ENCODE assay signal across 7 mouse cellular contexts in the genomic region with DNA sequence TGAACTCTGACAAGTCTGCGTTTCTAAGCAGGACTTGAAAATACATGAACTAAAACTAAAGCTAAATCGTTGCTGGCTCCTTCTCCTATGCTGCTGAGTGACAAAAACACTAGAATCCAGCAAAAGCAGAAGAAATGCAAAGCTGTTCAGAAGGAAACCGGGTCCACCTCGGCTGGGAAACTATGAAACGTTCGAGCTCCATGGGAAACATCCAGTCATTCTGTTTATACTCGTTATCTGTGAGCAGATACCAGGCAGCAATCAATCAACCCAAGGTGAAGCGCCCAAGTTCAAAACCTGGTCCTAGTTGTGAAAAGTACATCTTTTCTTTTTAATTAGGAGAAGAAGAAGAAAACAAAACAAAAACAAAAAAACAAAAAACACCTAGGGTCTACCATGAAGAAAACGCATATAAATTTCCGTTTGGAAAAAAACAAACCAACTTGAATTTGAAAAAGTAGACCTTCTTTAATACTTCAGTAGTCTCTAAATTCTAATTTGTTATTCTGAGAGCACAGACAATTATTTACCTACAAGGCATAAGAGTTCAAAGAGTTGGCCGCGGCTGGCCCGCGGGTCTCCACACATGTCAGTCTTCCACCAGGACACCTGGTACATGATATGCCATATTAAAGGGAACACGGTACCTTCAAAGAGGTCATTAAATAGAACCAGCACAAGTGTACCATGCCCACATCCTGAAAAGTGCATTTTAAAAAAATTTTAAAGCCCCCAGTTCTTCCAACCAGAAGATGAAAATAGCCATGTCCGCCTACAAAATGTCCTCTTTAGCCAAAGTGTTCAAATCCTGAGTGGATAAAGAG. TPM values are rescaled to one million over a fixed set of nuclear protein-coding genes. Genes with fewer than 3 reads are reported as not detected.
DNase-seq lines count a peak whose midpoint lies in the region; ATAC-seq and TF ChIP-seq lines count a peak whose summit lies in the region.

No protein-coding gene starts in this region.

- no peaks in the 10 kb centered on the region for H3K27me3 ChIP-seq in embryonic facial prominence, embryonic 14.5 days (replicated peaks; ENCODE audit: control insufficient read depth, insufficient read depth, low read length)
- H3K27me3 ChIP-seq in intestine, postnatal 0 days (replicated peaks; ENCODE audit: control insufficient read depth, insufficient read depth, low read length), result no peaks in the 10 kb centered on the region
- H3K27me3 ChIP-seq in neural tube, embryonic 14.5 days (ENCODE audit: control insufficient read depth, insufficient read depth, low read length), result no peaks in the 10 kb centered on the region

- TF ChIP-seq POLR2A in lung, adult 2 months (IDR thresholded peaks at IDR 0.05; ENCODE audit: borderline replicate concordance, extremely low read depth, low read depth, low read length), result no peak

- DNase-seq in lung, adult 2 months, result no peak
- no peak for DNase-seq in lung, adult 18-20 months
- no peak for DNase-seq in embryonic facial prominence, embryonic 14.5 days (ENCODE audit: low spot score)
- DNase-seq in layer of hippocampus, adult 11-12 months (ENCODE audit: low spot score), result no peak
- DNase-seq in spleen, postnatal 4 days (ENCODE audit: low spot score in 2 of 2), result no peak

- no peaks in the 10 kb centered on the region for H3K36me3 ChIP-seq in embryonic facial prominence, embryonic 14.5 days (ENCODE audit: control insufficient read depth, insufficient read depth, low read length)
- no peaks in the 10 kb centered on the region for H3K36me3 ChIP-seq in intestine, postnatal 0 days (ENCODE audit: control insufficient read depth, insufficient read depth)
- H3K36me3 ChIP-seq in neural tube, embryonic 14.5 days (ENCODE audit: control insufficient read depth, insufficient read depth, low read length), result no peaks in the 10 kb centered on the region

- H3K4me3 ChIP-seq in lung, adult 2 months (replicated peaks; ENCODE audit: extremely low read depth, low read depth, low read length), result peak overlapping the region; percentile 60
- peak overlapping the region; percentile 97 for H3K4me3 ChIP-seq in embryonic facial prominence, embryonic 14.5 days (ENCODE audit: low read depth, low read length)
- peak overlapping the region; percentile 93 for H3K4me3 ChIP-seq in intestine, postnatal 0 days (ENCODE audit: low read depth, low read length)
- H3K4me3 ChIP-seq in neural tube, embryonic 14.5 days (ENCODE audit: low read depth, low read length), result peak overlapping the region; percentile 88

- no peak for TF ChIP-seq CTCF in lung, adult 2 months (IDR thresholded peaks at IDR 0.05; ENCODE audit: insufficient read depth, low read length)
- no peak for TF ChIP-seq CTCF in intestine, postnatal 0 days (IDR thresholded peaks at IDR 0.05; ENCODE audit: low read depth)

- WGBS in lung, adult 2 months, result 20% methylated on average over 16 of the region's 16 CpGs
- 38% methylated on average over 16 of the region's 16 CpGs for WGBS in embryonic facial prominence, embryonic 14.5 days
- WGBS in intestine, postnatal 0 days, result 17% methylated on average over 16 of the region's 16 CpGs
- 56% methylated on average over 16 of the region's 16 CpGs for WGBS in neural tube, embryonic 14.5 days

- peaks cover 14% of the 10 kb centered on the region for H3K4me1 ChIP-seq in lung, adult 2 months (ENCODE audit: control insufficient read depth, insufficient read depth, low read length)
- peaks cover 7% of the 10 kb centered on the region; the same call in 1 of the 2 replicates for H3K4me1 ChIP-seq in embryonic facial prominence, embryonic 14.5 days (ENCODE audit: control insufficient read depth, insufficient read depth, low read length)
- H3K4me1 ChIP-seq in intestine, postnatal 0 days (replicated peaks; ENCODE audit: control insufficient read depth, insufficient read depth, low read length), result no peaks in the 10 kb centered on the region
- H3K4me1 ChIP-seq in neural tube, embryonic 14.5 days (ENCODE audit: control insufficient read depth, insufficient read depth, low read length), result peaks cover 5% of the 10 kb centered on the region; the same call in 1 of the 2 replicates

- no peaks in the 10 kb centered on the region for H3K9me3 ChIP-seq in embryonic facial prominence, embryonic 14.5 days (ENCODE audit: control insufficient read depth, low read length)
- H3K9me3 ChIP-seq in intestine, postnatal 0 days (ENCODE audit: control insufficient read depth), result no peaks in the 10 kb centered on the region
- H3K9me3 ChIP-seq in neural tube, embryonic 14.5 days (ENCODE audit: control insufficient read depth, low read length), result no peaks in the 10 kb centered on the region

- H3K4me2 ChIP-seq in embryonic facial prominence, embryonic 14.5 days (ENCODE audit: low read depth, low read length), result peak overlapping the region; percentile 85
- peak overlapping the region; percentile 77 for H3K4me2 ChIP-seq in intestine, postnatal 0 days (replicated peaks; ENCODE audit: low read depth)
- H3K4me2 ChIP-seq in neural tube, embryonic 14.5 days (ENCODE audit: low read depth, low read length), result peak overlapping the region; percentile 75

- peak overlapping the region; percentile 82 for H3K9ac ChIP-seq in embryonic facial prominence, embryonic 14.5 days (ENCODE audit: low read depth, low read length)
- peak overlapping the region; percentile 83; the same call in 1 of the 2 replicates for H3K9ac ChIP-seq in intestine, postnatal 0 days (ENCODE audit: low read depth, low read length)
- H3K9ac ChIP-seq in neural tube, embryonic 14.5 days (replicated peaks; ENCODE audit: low read depth, low read length), result peak overlapping the region; percentile 84; the same call in 1 of the 2 replicates

- H3K27ac ChIP-seq in embryonic facial prominence, embryonic 14.5 days (replicated peaks; ENCODE audit: low read depth, low read length), result no peak overlapping the region
- no peak overlapping the region for H3K27ac ChIP-seq in intestine, postnatal 0 days (ENCODE audit: low read depth, low read length)
- H3K27ac ChIP-seq in neural tube, embryonic 14.5 days (ENCODE audit: low read depth, low read length), result no peak overlapping the region

- ATAC-seq in embryonic facial prominence, embryonic 14.5 days (ENCODE audit: low read depth), result no peak
- ATAC-seq in intestine, postnatal 0 days, result no peak
- ATAC-seq in neural tube, embryonic 14.5 days (ENCODE audit: low read depth), result no peak

RNA-seq across cellular contexts. Expression of a gene that starts 1.4 kb away (rescaled TPM):
- polyA plus RNA-seq in lung, adult 2 months (2012; rRNA removed), result 23.0 and 28.7 TPM in 2 replicates
- polyA plus RNA-seq in embryonic facial prominence, embryonic 14.5 days (2014; fragmentation: Nextera tagmentation; extraction: Ambion mirVana), result 5.9 and 7.0 TPM in 2 replicates
- 1.6 and 2.9 TPM in 2 replicates for polyA plus RNA-seq in intestine, postnatal 0 days (2015; fragmentation: Nextera tagmentation; extraction: Ambion mirVana)
- polyA plus RNA-seq in neural tube, embryonic 14.5 days (2014; fragmentation: Nextera tagmentation; extraction: Ambion mirVana), result 7.4 and 7.6 TPM in 2 replicates
